Mouse (Mus musculus) midbrain, embryonic 15.5 days (tissue): Measurements from ENCODE around the gene Ffar1. TPM values are rescaled to one million over a fixed set of nuclear protein-coding genes. Genes with fewer than 3 reads are reported as not detected.
"Not testable (repeated sequence)": the region's sequence is repeated elsewhere in the genome, so short reads cannot be mapped to it uniquely, and the experiment has no call there.

Experiments used
- ATAC-seq: fragments of 200-750 bp; cut with Nextera tagmentation; replicated peaks from 2 replicates; pipeline ENCODE4 v1.8.0; 2017; ENCODE audit warnings: moderate TSS enrichment
- H3K27ac ChIP-seq: fragments of 300-500 bp; sonication (generic); 2 replicates; pipeline ENCODE4 v1.5.1; 2015; ENCODE audit warnings: mild to moderate bottlenecking, inconsistent platforms
- H3K27me3 ChIP-seq: fragments of 300-500 bp; sonication (generic); replicated peaks from 2 replicates; pipeline ENCODE4 v1.6.1; 2015; ENCODE audit warnings: inconsistent platforms
- H3K36me3 ChIP-seq: fragments of 300-500 bp; sonication (generic); replicated peaks from 2 replicates; pipeline ENCODE4 v1.6.1; 2015; ENCODE audit warnings: inconsistent platforms
- H3K4me1 ChIP-seq: fragments of 300-500 bp; sonication (generic); 2 replicates; pipeline ENCODE4 v1.6.1; 2015; ENCODE audit warnings: inconsistent platforms
- H3K4me2 ChIP-seq: fragments of 300-500 bp; sonication (generic); 2 replicates; pipeline ENCODE4 v1.6.1; 2015; ENCODE audit warnings: inconsistent platforms, mild to moderate bottlenecking, moderate library complexity
- H3K4me3 ChIP-seq: fragments of 300-500 bp; sonication (generic); 2 replicates; pipeline ENCODE4 v1.5.1; 2015; ENCODE audit warnings: mild to moderate bottlenecking, inconsistent platforms
- H3K9ac ChIP-seq: fragments of 300-500 bp; sonication (generic); 2 replicates; pipeline ENCODE4 v1.6.1; 2015; ENCODE audit warnings: mild to moderate bottlenecking, inconsistent platforms
- H3K9me3 ChIP-seq: fragments of 300-500 bp; sonication (generic); 2 replicates; pipeline ENCODE4 v1.6.1; 2016; ENCODE audit warnings: inconsistent platforms
- WGBS: fragments of 180-500 bp; shearing (Covaris S2); methylation state at CpG from one replicate; pipeline ENCODE4 v1.1.7; 2015; ENCODE audit warnings: mixed read lengths; 5-methylcytosine and 5-hydroxymethylcytosine counted together
- polyA plus RNA-seq: library from polyadenylated mRNA; unstranded; fragments of >200 nt; fragmentation: Nextera tagmentation; extraction: Ambion mirVana; gene quantifications from 2 replicates; pipeline ENCODE4 v1.2.1, GENCODE M21; 2015

Ffar1 gene
- polyA plus RNA-seq, 1 experiment from 2014 or later: not detected

- H3K4me1 ChIP-seq: peaks cover 10% of the 10 kb centered on the region
- no peak overlapping the region for H3K4me2 ChIP-seq
- ATAC-seq: peak; percentile 60; the same call in 1 of the 2 replicates
- H3K27me3 ChIP-seq: no peaks in the 10 kb centered on the region
- WGBS: 27% methylated on average over 7 of the region's 7 CpGs
- H3K4me3 ChIP-seq: no peak overlapping the region
- H3K9ac ChIP-seq: no peak overlapping the region
- H3K27ac ChIP-seq: peak overlapping the region; percentile 60
- no peaks in the 10 kb centered on the region for H3K9me3 ChIP-seq
- H3K36me3 ChIP-seq: no peaks in the 10 kb centered on the region
These were observed 16.6 kb downstream of the Ffar1 start for GRCm38 (mm10) chr7:30844676-30845297.

- ATAC-seq: no peak
- peaks cover 10% of the 10 kb centered on the region for H3K4me1 ChIP-seq
- WGBS: 83% methylated on average over 5 of the region's 5 CpGs
These were observed 19.3 kb downstream of the Ffar1 start for GRCm38 (mm10) chr7:30842092-30842491.

GRCm38 (mm10) chr7:30841379-30841778 is 20.0 kb downstream of the Ffar1 start:
- WGBS: 83% methylated on average over 4 of the region's 4 CpGs
- no peaks in the 10 kb centered on the region for H3K36me3 ChIP-seq
- no peak overlapping the region for H3K9ac ChIP-seq
- H3K4me2 ChIP-seq: no peak overlapping the region
- H3K4me1 ChIP-seq: peaks cover 10% of the 10 kb centered on the region
- H3K27me3 ChIP-seq: no peaks in the 10 kb centered on the region
- no peaks in the 10 kb centered on the region for H3K9me3 ChIP-seq
- no peak for ATAC-seq
- no peak overlapping the region for H3K27ac ChIP-seq
- no peak overlapping the region for H3K4me3 ChIP-seq

More at GRCm38 (mm10) chr7:30842092-30842491, 19.3 kb downstream of the Ffar1 start:
- H3K4me2 ChIP-seq: no peak overlapping the region
- H3K36me3 ChIP-seq: no peaks in the 10 kb centered on the region
- H3K4me3 ChIP-seq: no peak overlapping the region
- H3K9ac ChIP-seq: no peak overlapping the region
- H3K27ac ChIP-seq: no peak overlapping the region
- no peaks in the 10 kb centered on the region for H3K9me3 ChIP-seq
- no peaks in the 10 kb centered on the region for H3K27me3 ChIP-seq

GRCm38 (mm10) chr7:30840306-30840705 is 21.1 kb downstream of the Ffar1 start:
- no peak overlapping the region for H3K4me2 ChIP-seq
- H3K27me3 ChIP-seq: no peaks in the 10 kb centered on the region
- 75% methylated on average over 3 of the region's 3 CpGs for WGBS
- H3K36me3 ChIP-seq: no peaks in the 10 kb centered on the region
- H3K9me3 ChIP-seq: no peaks in the 10 kb centered on the region
- no peak overlapping the region for H3K4me3 ChIP-seq
- no peak overlapping the region for H3K27ac ChIP-seq
- H3K4me1 ChIP-seq: peaks cover 10% of the 10 kb centered on the region
- ATAC-seq: no peak
- H3K9ac ChIP-seq: no peak overlapping the region

GRCm38 (mm10) chr7:30837277-30837676 is 24.1 kb downstream of the Ffar1 start:
- Histone ChIP-seq H3K27me3 (no peaks in the 10 kb centered on the region), H3K4me1 (no peaks in the 10 kb centered on the region), H3K4me2 (no peak overlapping the region), H3K9me3 (no peaks in the 10 kb centered on the region), H3K36me3 (no peaks in the 10 kb centered on the region), H3K27ac (no peak overlapping the region), H3K4me3 (no peak overlapping the region), H3K9ac (no peak overlapping the region)
- no peak for ATAC-seq

- not testable (repeated sequence) for H3K27me3 ChIP-seq, H3K9ac ChIP-seq, H3K9me3 ChIP-seq, H3K4me2 ChIP-seq, H3K27ac ChIP-seq, ATAC-seq, H3K36me3 ChIP-seq, H3K4me1 ChIP-seq, H3K4me3 ChIP-seq
- 41% methylated on average over 11 of the region's 11 CpGs for WGBS
These were observed 28.7 kb downstream of the Ffar1 start for GRCm38 (mm10) chr7:30832684-30833083.

GRCm38 (mm10) chr7:30832261-30832660 is 29.1 kb downstream of the Ffar1 start:
- Histone ChIP-seq H3K4me2 (no peak overlapping the region), H3K9me3 (no peaks in the 10 kb centered on the region), H3K9ac (no peak overlapping the region), H3K4me1 (no peaks in the 10 kb centered on the region), H3K4me3 (no peak overlapping the region), H3K27ac (no peak overlapping the region), H3K36me3 (no peaks in the 10 kb centered on the region), H3K27me3 (no peaks in the 10 kb centered on the region)
- 64% methylated on average over 17 of the region's 17 CpGs for WGBS
- ATAC-seq: no peak

DNA sequence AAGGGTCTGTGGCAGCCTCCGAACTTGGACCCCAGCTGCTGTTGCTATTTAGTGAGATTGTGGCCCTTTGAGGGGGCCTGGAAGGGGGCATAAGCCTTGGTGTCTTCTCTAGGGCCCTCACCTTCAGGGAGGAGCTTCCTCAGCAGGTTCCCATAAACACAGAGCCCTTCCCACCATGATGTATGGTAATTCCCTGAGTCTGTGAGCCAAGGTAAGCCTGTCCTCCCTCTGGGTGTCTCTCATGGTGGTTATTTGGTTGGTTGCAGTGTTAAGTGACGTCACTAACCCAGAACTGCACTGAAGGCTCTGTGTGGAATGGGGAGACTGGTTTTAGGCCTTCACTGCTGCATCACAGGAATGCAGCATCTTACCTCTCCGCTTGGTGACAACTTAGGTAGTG is 31.9 kb downstream of the Ffar1 start:
- H3K27me3 ChIP-seq: no peaks in the 10 kb centered on the region
- H3K27ac ChIP-seq: no peak overlapping the region
- no peak overlapping the region for H3K4me2 ChIP-seq
- ATAC-seq: no peak
- H3K4me3 ChIP-seq: no peak overlapping the region
- H3K36me3 ChIP-seq: no peaks in the 10 kb centered on the region
- H3K4me1 ChIP-seq: no peaks in the 10 kb centered on the region
- whole genome bisulfite sequencing: 82% methylated on average over 3 of the region's 3 CpGs
- H3K9me3 ChIP-seq: no peaks in the 10 kb centered on the region
- no peak overlapping the region for H3K9ac ChIP-seq

DNA sequence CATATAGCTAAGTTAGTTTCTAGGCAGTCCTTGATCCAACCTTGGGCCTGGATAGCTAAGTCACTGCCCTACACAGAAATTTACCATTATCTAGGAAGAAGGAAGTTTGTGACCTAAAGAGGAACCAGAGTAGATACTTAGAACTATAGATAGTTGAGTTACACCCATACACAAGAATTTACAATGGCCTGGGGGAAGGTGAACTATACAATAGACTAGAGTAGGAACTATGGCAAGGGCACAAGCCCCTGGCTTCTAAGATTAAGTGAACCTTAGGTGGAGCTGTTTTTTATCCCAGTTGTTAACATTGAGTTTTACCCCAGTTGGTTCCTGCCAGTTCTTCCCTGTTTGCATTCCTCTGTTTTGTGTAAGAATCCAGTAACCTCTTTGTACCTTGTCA is 32.5 kb downstream of the Ffar1 start:
- not testable (repeated sequence) for ATAC-seq, H3K9ac ChIP-seq, H3K4me3 ChIP-seq, H3K4me2 ChIP-seq, H3K36me3 ChIP-seq, H3K27ac ChIP-seq, H3K4me1 ChIP-seq, H3K9me3 ChIP-seq, H3K27me3 ChIP-seq

GRCm38 (mm10) chr7:30826660-30827059 is 34.7 kb downstream of the Ffar1 start:
- H3K9me3 ChIP-seq: no peaks in the 10 kb centered on the region
- no peaks in the 10 kb centered on the region for H3K27me3 ChIP-seq
- H3K9ac ChIP-seq: no peak overlapping the region
- WGBS: 92% methylated on average over 10 of the region's 10 CpGs
- no peak for ATAC-seq
- H3K4me2 ChIP-seq: no peak overlapping the region
- no peaks in the 10 kb centered on the region for H3K36me3 ChIP-seq
- H3K27ac ChIP-seq: no peak overlapping the region
- no peak overlapping the region for H3K4me3 ChIP-seq
- no peaks in the 10 kb centered on the region for H3K4me1 ChIP-seq

- ATAC-seq: no peak
- no peaks in the 10 kb centered on the region for H3K36me3 ChIP-seq
These were observed 37.1 kb downstream of the Ffar1 start for GRCm38 (mm10) chr7:30824306-30824705.

DNA sequence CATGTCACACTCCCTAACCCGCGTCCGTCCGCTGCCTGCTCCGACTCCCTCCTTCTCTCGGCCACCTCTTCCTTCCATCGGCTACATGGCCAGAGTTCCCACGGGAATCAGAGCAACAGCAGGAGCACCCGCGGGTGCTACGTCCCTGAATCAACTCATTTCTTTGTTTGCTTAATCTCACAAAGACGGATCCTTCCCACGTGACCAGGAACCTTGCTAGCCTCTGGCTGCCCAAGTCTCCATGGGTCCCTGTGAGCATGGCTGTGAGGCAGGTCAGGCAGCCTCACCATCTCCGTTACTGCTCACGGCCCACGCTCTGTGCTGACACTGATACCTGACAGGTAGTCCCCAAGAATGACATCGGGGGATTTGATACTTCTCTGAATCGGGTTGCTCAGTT is 37.7 kb downstream of the Ffar1 start, which contains the start of gene Ffar2:
Gene Ffar2, minus strand, starts transcription at position 101 of the 400 bp plus-strand sequence.
- WGBS: 91% methylated on average over 18 of the region's 18 CpGs
- Histone ChIP-seq H3K9ac (no peak within 1 kb of the TSS), H3K4me1 (no peaks in the 10 kb centered on the region), H3K27me3 (no peaks in the 10 kb centered on the region), H3K4me3 (no peak within 1 kb of the TSS), H3K9me3 (no peaks in the 10 kb centered on the region), H3K36me3 (no peaks in the 10 kb centered on the region), H3K4me2 (no peak within 1 kb of the TSS), H3K27ac (no peak within 1 kb of the TSS)
- no peak for ATAC-seq

More at GRCm38 (mm10) chr7:30824306-30824705, 37.1 kb downstream of the Ffar1 start:
- 94% methylated on average over 3 of the region's 3 CpGs for WGBS
- H3K9ac ChIP-seq: no peak overlapping the region
- no peak overlapping the region for H3K4me2 ChIP-seq
- no peaks in the 10 kb centered on the region for H3K4me1 ChIP-seq
- H3K27ac ChIP-seq: no peak overlapping the region
- H3K27me3 ChIP-seq: no peaks in the 10 kb centered on the region
- no peaks in the 10 kb centered on the region for H3K9me3 ChIP-seq
- no peak overlapping the region for H3K4me3 ChIP-seq

DNA sequence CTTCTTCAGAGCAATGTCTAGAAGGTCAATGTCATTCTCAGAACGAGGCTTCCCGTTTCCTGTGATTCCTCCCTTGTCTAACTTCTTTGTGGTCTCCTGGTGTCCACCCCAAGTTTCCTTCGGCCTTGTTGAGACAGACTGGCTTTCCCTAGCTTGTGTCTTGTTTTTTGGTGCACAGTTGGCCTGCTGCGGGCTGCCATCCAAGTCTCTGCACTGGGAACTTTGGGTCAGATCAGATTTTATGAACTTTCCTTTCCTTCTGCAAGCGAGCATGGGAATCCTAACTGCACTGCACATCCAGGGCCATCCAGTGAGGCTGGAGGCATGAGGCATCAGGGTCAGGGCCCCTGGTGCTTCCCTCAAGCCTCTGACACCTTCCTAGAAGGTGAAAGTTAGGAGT is 39.8 kb downstream of the Ffar1 start:
- ATAC-seq: no peak
- no peak overlapping the region for H3K4me2 ChIP-seq
- no peaks in the 10 kb centered on the region for H3K27me3 ChIP-seq
- 83% methylated on average over 5 of the region's 5 CpGs for WGBS
- H3K4me3 ChIP-seq: no peak overlapping the region
- H3K4me1 ChIP-seq: no peaks in the 10 kb centered on the region
- no peaks in the 10 kb centered on the region for H3K9me3 ChIP-seq
- H3K9ac ChIP-seq: no peak overlapping the region
- H3K27ac ChIP-seq: no peak overlapping the region
- no peaks in the 10 kb centered on the region for H3K36me3 ChIP-seq
